Mouse (Mus musculus) megakaryocyte-erythroid progenitor cell, adult 5-6 weeks (primary cell): ENCODE results near the gene Traf4. TPM values are rescaled to one million over a fixed set of nuclear protein-coding genes. Genes with fewer than 3 reads are reported as not detected.

ENCODE experiments used
- ATAC-seq: replicated peaks from 2 replicates; pipeline ENCODE4 v1.8.0; 2016; ENCODE audit warnings: mild to moderate bottlenecking, inconsistent platforms; ENCODE audit not compliant: severe bottlenecking, poor library complexity, low FRiP score, low TSS enrichment
- total RNA-seq, 2 experiments: library from RNA; stranded (forward) in 1 of 2; stranded (reverse) in 1 of 2; fragments of 200-1000, 215-1000 nt in 1 of 2; fragments of >200 nt in 1 of 2; fragmentation: Nextera tagmentation in 1 of 2; gene quantifications; 2 replicates each; pipeline ENCODE4 v1.2.3; 2014 to 2017

Traf4 gene
- total RNA-seq, 2 experiments from 2014 or later: 18.0 to 39.1 TPM

GRCm38 (mm10) chr11:78183884-78184514, 18.6 kb upstream of the Traf4 start:
- no peak for ATAC-seq

- peak; percentile 75 for ATAC-seq
Measured at GRCm38 (mm10) chr11:78182961-78183844, 17.8 kb upstream of the Traf4 start, which contains the start of gene Rpl23a. Gene Rpl23a (minus strand): TSS chr11:78183584.

- ATAC-seq: no peak
Measured at GRCm38 (mm10) chr11:78182450-78182849, 17.1 kb upstream of the Traf4 start.

- no peak for ATAC-seq
Measured at GRCm38 (mm10) chr11:78181830-78182357, 16.5 kb upstream of the Traf4 start.

GRCm38 (mm10) chr11:78180081-78180761, 14.8 kb upstream of the Traf4 start:
- ATAC-seq: no peak

- no peak for ATAC-seq
Measured at GRCm38 (mm10) chr11:78179438-78179999, 14.1 kb upstream of the Traf4 start.

- ATAC-seq: no peak
Measured at GRCm38 (mm10) chr11:78178859-78179437, 13.6 kb upstream of the Traf4 start.

- ATAC-seq: peak; percentile 64
Measured at GRCm38 (mm10) chr11:78177903-78178858, 12.8 kb upstream of the Traf4 start.

- ATAC-seq: no peak
Measured at GRCm38 (mm10) chr11:78177437-78177836, 12.0 kb upstream of the Traf4 start.

- no peak for ATAC-seq
Measured at GRCm38 (mm10) chr11:78176905-78177331, 11.5 kb upstream of the Traf4 start.

GRCm38 (mm10) chr11:78176402-78176862, 11.0 kb upstream of the Traf4 start, which contains the start of the genes Nek8 and Tlcd1:
Gene Nek8 (minus strand): TSS chr11:78176675.
Gene Tlcd1 (plus strand): TSS chr11:78176711.
- peak; percentile 33 for ATAC-seq

GRCm38 (mm10) chr11:78175771-78176401, 10.5 kb upstream of the Traf4 start:
- peak; percentile 56 for ATAC-seq

- no peak for ATAC-seq
Measured at GRCm38 (mm10) chr11:78174506-78174905, 9.1 kb upstream of the Traf4 start.

- ATAC-seq: no peak
Measured at GRCm38 (mm10) chr11:78172748-78173383, 7.5 kb upstream of the Traf4 start.

- ATAC-seq: no peak
Measured at GRCm38 (mm10) chr11:78172034-78172747, 6.8 kb upstream of the Traf4 start.

- ATAC-seq: no peak
Measured at GRCm38 (mm10) chr11:78171328-78171727, 5.9 kb upstream of the Traf4 start.
